Mouse (Mus musculus) liver, embryonic 13.5 days (tissue): ENCODE measurements around the gene Hoxb9. TPM values are rescaled to one million over a fixed set of nuclear protein-coding genes. Genes with fewer than 3 reads are reported as not detected.

ENCODE experiments used
- ATAC-seq: fragments of 200-750 bp; cut with Nextera tagmentation; 2 replicates; pipeline ENCODE4 v1.8.0; 2017; ENCODE audit warnings: low read depth, mild to moderate bottlenecking, moderate number of reproducible peaks, moderate library complexity
- DNase-seq: peaks from one replicate; pipeline ENCODE4 v3.0.0; 2022
- H3K27ac ChIP-seq: fragments of 300-500 bp; sonication (generic); 2 replicates; pipeline ENCODE4 v1.5.1; 2015; ENCODE audit warnings: moderate library complexity, mild to moderate bottlenecking, inconsistent platforms
- H3K27me3 ChIP-seq: fragments of 300-500 bp; sonication (generic); 2 replicates; pipeline ENCODE4 v1.6.1; 2015; ENCODE audit warnings: mild to moderate bottlenecking, inconsistent platforms
- H3K36me3 ChIP-seq: fragments of 300-500 bp; sonication (generic); 2 replicates; pipeline ENCODE4 v1.6.1; 2015; ENCODE audit warnings: mild to moderate bottlenecking, inconsistent platforms
- H3K4me1 ChIP-seq: fragments of 300-500 bp; sonication (generic); replicated peaks from 2 replicates; pipeline ENCODE4 v1.6.1; 2015; ENCODE audit warnings: inconsistent platforms
- H3K4me2 ChIP-seq: fragments of 300-500 bp; sonication (generic); 2 replicates; pipeline ENCODE4 v1.6.1; 2015; ENCODE audit warnings: inconsistent platforms, mild to moderate bottlenecking, moderate library complexity
- H3K4me3 ChIP-seq: fragments of 300-500 bp; sonication (generic); replicated peaks from 2 replicates; pipeline ENCODE4 v1.5.1; 2015; ENCODE audit warnings: mild to moderate bottlenecking, inconsistent platforms
- H3K9ac ChIP-seq: fragments of 300-500 bp; sonication (generic); 2 replicates; pipeline ENCODE4 v1.6.1; 2015; ENCODE audit warnings: mild to moderate bottlenecking, inconsistent platforms
- H3K9me3 ChIP-seq: fragments of 300-500 bp; sonication (generic); replicated peaks from 2 replicates; pipeline ENCODE4 v1.6.1; 2016; ENCODE audit warnings: inconsistent platforms
- WGBS: fragments of 180-500 bp; shearing (Covaris S2); methylation state at CpG from one replicate; pipeline ENCODE4 v1.1.7; 2015; ENCODE audit not compliant: insufficient replicate concordance; 5-methylcytosine and 5-hydroxymethylcytosine counted together
- polyA plus RNA-seq: library from polyadenylated mRNA; unstranded; fragments of >200 nt; fragmentation: Nextera tagmentation; extraction: Ambion mirVana; gene quantifications from 2 replicates; pipeline ENCODE4 v1.2.1, GENCODE M21; 2015

The Hoxb9 gene
- polyA plus RNA-seq, 1 experiment from 2014 or later: 0.06 TPM

DNA sequence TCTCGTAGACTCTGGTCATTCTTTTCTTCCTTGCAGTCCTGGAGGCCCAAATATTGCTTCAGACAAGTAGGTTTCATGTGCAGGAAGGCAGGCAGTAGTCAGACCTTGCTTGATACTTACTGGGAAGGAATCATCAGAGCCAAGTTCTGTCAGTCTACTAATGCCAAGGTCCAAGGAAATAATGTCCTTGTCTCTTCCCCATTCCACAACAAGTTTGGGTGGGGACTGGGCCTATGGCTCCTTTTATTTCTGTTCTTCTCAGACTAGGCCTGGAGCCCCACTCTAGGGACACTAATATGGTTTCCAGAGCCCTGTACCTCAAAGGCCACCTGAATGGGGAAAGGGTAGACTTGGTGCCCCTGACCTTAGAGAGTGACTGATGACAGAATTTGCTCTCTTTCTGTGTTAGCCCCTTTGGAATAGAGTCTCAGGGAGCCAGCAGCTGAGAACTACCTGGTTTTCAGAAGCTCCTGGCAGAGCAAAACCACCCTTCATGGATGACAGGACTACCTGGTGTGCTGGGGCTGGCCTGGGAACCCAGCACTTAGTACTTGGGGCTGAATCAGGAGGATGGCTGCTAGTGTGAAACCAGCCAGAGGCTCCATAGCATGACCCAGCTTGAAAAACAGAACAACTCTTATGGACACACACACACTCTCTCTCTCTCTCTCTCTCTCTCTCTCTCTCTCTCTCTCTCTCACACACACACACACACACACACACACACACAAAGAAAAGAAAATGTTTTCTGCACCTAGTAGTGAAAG lies 17.4 kb downstream of the Hoxb9 start:
- Histone ChIP-seq H3K9me3 (no peaks in the 10 kb centered on the region), H3K4me1 (peaks cover 11% of the 10 kb centered on the region), H3K27me3 (peaks cover 100% of the 10 kb centered on the region), H3K9ac (no peak overlapping the region), H3K4me3 (no peak overlapping the region), H3K4me2 (no peak overlapping the region), H3K36me3 (no peaks in the 10 kb centered on the region), H3K27ac (no peak overlapping the region)
- no peak for ATAC-seq
- 21% methylated on average over 1 of the region's 1 CpGs for WGBS
- DNase-seq: no peak

DNA sequence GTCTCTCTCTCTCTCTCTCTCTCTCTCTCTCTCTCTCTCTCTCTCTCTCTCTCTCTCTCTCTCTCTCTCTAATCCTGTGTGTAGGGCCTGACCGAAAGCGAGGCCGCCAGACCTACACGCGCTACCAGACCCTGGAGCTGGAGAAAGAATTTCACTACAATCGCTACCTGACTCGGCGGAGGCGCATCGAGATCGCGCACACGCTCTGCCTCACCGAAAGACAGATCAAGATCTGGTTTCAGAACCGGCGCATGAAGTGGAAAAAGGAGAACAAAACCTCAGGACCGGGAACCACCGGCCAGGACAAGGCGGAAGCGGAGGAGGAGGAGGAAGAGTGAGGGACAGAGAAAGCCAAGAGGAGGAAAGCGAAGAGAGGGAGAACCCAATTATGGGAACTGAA lies 18.0 kb downstream of the Hoxb9 start:
- no peaks in the 10 kb centered on the region for H3K9me3 ChIP-seq
- no peaks in the 10 kb centered on the region for H3K36me3 ChIP-seq
- WGBS: 10% methylated on average over 21 of the region's 21 CpGs
- H3K4me1 ChIP-seq: peaks cover 8% of the 10 kb centered on the region
- H3K9ac ChIP-seq: no peak overlapping the region
- no peak overlapping the region for H3K4me3 ChIP-seq
- H3K27me3 ChIP-seq: peaks cover 100% of the 10 kb centered on the region
- H3K4me2 ChIP-seq: no peak overlapping the region
- DNase-seq (no peak), ATAC-seq (no peak)
- no peak overlapping the region for H3K27ac ChIP-seq

DNA sequence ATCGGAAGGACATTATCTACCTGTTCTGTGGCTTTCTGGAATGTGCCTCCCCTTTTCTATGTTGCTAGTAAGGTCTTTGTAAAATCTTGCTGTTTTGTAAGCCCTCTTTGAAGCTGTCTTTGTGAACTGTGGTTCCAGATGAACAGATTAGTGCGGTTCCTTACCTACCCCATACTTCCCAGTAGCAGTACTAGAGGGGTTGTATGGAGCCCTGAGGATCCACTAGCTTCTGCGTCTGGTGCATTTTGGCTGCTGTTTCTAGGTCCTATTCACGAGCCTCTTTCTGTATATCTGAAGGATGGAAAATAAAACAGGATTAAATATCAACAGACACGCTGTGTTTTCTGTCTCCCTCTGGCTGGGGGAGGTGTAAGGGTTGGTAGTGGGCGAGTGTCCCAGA lies 18.6 kb downstream of the Hoxb9 start:
- Histone ChIP-seq H3K27me3 (peaks cover 100% of the 10 kb centered on the region), H3K36me3 (no peaks in the 10 kb centered on the region), H3K4me2 (no peak overlapping the region), H3K27ac (no peak overlapping the region), H3K4me3 (no peak overlapping the region), H3K4me1 (peaks cover 7% of the 10 kb centered on the region), H3K9ac (no peak overlapping the region), H3K9me3 (no peaks in the 10 kb centered on the region)
- ATAC-seq (no peak), DNase-seq (no peak)
- 28% methylated on average over 6 of the region's 6 CpGs for WGBS

DNA sequence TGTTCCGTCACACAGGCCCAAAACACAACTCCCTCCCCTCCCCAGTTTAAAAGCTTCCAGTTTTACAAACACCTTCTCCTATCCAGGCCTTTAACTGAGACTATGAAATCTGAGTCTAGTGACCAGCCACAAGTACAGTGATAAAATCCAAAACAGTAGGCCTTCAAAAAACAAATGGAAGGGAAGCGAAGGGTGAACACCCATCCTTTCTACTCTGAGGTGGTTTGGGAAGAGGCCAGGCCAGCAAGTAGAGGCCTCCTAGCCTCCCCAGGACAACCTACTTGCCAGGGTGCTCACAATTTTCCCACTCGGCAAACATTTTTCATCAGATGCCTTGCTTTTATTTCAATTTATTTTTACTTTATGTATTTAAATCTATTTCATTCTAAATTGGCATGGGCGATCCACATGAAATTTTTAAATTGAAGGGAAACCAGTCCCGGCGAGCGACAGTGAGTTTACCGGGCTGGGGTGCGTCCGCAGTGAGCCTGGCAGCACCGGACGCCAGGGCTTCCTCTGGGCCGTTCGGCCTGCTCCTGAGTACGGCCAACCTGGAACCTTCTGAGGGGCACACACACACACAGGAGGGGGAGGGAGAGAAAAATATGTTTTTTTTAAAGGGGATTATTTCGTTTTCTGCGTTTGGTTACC lies 19.6 kb downstream of the Hoxb9 start:
- no peaks in the 10 kb centered on the region for H3K9me3 ChIP-seq
- H3K27ac ChIP-seq: no peak overlapping the region
- peaks cover 7% of the 10 kb centered on the region for H3K4me1 ChIP-seq
- H3K4me3 ChIP-seq: no peak overlapping the region
- 26% methylated on average over 17 of the region's 17 CpGs for WGBS
- H3K36me3 ChIP-seq: no peaks in the 10 kb centered on the region
- ATAC-seq (no peak), DNase-seq (no peak)
- peaks cover 100% of the 10 kb centered on the region for H3K27me3 ChIP-seq
- H3K4me2 ChIP-seq: no peak overlapping the region
- H3K9ac ChIP-seq: no peak overlapping the region

DNA sequence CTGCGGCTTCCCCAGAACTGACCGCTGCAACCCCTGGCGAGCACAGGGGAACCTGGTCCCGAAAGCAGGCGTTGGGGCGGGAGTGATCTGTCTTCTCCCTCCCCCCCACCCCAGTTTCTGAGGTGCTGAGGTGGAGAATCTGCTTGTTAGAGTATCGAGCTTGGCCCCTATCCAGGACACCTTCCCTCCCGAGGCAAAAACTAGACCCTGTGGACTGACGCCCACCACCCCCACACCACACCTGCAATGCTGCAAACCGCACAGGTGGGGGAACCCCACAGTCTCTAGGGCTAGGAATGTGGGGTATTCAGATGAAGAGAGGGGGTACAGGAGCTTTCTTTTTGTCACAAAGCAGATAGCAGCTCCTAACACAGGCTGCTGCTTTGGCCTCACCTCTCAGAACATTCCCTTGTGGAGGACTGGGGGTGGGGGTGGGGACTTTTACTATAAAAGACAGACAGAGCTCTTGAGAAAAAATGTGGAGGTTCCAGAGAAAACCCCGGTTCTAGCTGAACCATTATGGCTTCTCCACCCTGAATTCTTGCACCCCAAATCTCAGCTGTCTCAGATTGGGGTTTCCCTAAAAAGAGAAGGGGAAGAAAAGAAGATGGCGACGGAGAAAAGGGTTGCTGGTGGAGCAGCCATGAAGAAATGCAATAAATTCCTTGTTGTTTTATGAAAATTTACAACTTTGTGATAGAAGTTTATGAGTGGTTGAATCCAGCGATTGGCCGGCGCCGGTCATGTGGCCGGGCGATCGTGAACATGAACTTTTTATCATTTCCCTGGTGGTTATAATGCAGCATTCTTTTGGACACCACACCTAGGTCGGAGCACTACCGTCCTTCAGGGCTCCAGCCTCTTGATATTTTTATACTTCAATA lies 20.7 kb downstream of the Hoxb9 start, which contains the start of gene Hoxb6:
Hoxb6 (plus strand) TSS at position 796 of the 884 bp plus-strand sequence.
- Histone ChIP-seq H3K4me3 (no peak within 1 kb of the TSS), H3K27ac (no peak within 1 kb of the TSS), H3K4me1 (no peaks in the 10 kb centered on the region), H3K9ac (no peak within 1 kb of the TSS), H3K27me3 (peaks cover 100% of the 10 kb centered on the region), H3K36me3 (no peaks in the 10 kb centered on the region), H3K4me2 (no peak within 1 kb of the TSS), H3K9me3 (no peaks in the 10 kb centered on the region)
- ATAC-seq (no peak), DNase-seq (no peak)
- 6% methylated on average over 22 of the region's 22 CpGs for WGBS

DNA sequence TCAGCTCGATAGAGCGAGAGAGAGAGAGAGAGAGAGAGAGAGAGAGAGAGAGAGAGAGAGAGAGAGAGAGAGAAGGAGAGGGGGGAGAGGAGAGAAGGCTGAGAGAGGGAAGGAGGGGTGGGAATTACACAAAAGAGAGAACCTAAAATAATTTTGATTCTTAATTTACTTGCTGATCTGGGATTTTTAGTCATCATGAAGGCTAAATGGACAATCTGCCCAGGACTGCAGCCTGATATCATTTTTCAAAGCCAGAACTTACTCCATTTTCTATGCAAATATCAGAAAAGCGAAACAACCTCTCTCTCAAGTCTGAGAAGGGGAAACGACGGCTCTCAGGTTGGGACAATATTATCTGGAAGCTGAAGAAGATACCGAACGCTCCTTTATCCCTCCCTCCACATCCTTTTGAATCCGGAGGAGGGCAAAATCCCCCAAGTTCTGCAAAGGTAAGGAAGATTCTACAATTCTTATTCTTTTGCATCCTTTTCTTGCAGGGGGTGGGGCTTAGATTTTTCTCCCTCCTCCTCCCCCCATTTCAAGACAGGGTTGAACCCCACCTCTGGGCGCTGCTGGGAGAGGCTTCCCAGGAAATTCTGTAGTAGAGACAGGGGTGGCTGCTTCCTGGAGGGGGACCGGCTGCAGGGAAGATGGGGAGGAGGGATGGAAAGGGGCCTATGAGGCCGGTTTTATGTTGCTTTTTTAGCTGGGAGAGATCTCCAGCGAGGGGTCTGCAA lies 21.5 kb downstream of the Hoxb9 start:
- no peak overlapping the region for H3K4me3 ChIP-seq
- no peak overlapping the region for H3K9ac ChIP-seq
- no peaks in the 10 kb centered on the region for H3K36me3 ChIP-seq
- H3K27me3 ChIP-seq: peaks cover 100% of the 10 kb centered on the region
- no peak for DNase-seq
- no peak overlapping the region for H3K27ac ChIP-seq
- no peaks in the 10 kb centered on the region for H3K4me1 ChIP-seq
- no peaks in the 10 kb centered on the region for H3K9me3 ChIP-seq
- H3K4me2 ChIP-seq: no peak overlapping the region
- no peak for ATAC-seq
- 3% methylated on average over 12 of the region's 12 CpGs for WGBS

DNA sequence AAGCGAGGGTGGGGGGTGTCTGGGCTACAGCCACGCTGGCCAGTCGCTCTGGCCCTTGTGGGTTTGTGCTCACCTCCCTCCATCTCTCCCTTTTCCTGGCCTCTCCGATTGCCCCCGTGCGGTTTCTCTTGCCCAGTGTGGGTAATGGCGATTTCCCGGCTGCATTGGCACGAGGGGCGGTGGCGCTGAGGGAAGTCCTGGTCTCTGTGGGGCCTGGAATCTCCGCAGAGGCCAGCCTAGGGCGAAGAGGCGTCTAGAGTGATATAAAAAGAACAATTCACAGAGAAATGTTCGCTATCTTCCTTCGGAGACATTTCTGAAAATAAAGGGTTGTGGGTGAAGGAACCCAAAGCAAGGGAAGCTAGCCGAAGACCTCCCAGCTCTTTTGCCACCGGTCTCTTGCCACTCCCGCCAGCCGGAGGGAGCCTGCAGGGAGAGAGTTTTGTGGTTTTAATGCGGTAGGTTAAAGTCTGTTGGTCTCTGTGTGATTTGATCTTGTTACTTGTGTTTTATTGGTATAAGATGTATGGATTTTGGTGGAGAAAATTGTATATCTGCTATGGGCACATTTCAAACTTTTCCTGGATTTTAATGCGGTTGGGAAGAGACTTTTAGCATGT lies 22.2 kb downstream of the Hoxb9 start:
- Histone ChIP-seq H3K27me3 (peaks cover 100% of the 10 kb centered on the region), H3K9ac (no peak overlapping the region), H3K9me3 (no peaks in the 10 kb centered on the region), H3K4me2 (no peak overlapping the region), H3K27ac (no peak overlapping the region), H3K4me1 (no peaks in the 10 kb centered on the region), H3K36me3 (no peaks in the 10 kb centered on the region), H3K4me3 (no peak overlapping the region)
- ATAC-seq: no peak
- 2% methylated on average over 22 of the region's 22 CpGs for WGBS
- no peak for DNase-seq

DNA sequence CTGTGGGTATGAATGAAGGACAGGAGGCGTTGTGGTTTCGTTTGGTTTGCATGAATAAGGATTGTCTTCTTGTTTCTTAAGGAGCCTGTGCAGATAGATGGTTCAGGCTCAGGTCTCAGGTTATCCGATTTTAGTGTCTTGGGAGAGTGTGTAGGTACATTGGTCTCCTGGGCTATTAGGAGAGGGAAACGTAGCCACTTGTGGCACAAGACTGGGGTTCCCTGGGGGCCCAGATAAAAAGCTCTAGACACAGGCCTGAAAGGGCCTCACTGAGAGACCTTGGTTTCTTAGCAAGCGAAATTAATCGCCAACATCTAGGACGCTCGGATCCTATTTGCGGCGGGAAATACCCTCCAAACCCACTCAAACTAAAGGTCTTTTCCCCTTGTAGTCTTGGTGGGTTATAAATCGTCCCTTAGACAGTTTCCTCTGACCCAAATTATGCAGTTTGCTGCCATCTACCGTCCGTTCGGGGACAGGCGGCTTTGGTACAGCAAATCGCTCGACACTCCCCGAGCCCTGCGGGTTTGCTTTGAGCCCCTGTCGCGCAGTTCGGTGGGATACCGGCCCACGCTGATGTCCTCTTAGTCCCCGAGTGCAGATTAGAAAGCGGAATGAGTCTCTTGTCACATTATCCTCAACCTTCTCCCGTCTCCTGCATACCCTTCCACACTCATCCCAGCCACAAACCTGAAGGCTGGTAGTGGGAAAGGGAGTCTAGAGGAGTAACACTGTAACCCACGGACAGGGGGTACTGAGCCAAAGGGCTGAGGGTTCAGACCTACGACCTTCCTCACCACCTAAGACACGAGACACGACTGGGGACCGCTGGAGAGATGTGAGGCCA lies 23.2 kb downstream of the Hoxb9 start:
- 2% methylated on average over 32 of the region's 32 CpGs for WGBS
- H3K9ac ChIP-seq: no peak overlapping the region
- DNase-seq (peak; percentile 23), ATAC-seq (no peak)
- H3K4me2 ChIP-seq: no peak overlapping the region
- H3K9me3 ChIP-seq: no peaks in the 10 kb centered on the region
- H3K36me3 ChIP-seq: no peaks in the 10 kb centered on the region
- H3K4me3 ChIP-seq: no peak overlapping the region
- no peaks in the 10 kb centered on the region for H3K4me1 ChIP-seq
- H3K27ac ChIP-seq: no peak overlapping the region
- peaks cover 100% of the 10 kb centered on the region for H3K27me3 ChIP-seq

DNA sequence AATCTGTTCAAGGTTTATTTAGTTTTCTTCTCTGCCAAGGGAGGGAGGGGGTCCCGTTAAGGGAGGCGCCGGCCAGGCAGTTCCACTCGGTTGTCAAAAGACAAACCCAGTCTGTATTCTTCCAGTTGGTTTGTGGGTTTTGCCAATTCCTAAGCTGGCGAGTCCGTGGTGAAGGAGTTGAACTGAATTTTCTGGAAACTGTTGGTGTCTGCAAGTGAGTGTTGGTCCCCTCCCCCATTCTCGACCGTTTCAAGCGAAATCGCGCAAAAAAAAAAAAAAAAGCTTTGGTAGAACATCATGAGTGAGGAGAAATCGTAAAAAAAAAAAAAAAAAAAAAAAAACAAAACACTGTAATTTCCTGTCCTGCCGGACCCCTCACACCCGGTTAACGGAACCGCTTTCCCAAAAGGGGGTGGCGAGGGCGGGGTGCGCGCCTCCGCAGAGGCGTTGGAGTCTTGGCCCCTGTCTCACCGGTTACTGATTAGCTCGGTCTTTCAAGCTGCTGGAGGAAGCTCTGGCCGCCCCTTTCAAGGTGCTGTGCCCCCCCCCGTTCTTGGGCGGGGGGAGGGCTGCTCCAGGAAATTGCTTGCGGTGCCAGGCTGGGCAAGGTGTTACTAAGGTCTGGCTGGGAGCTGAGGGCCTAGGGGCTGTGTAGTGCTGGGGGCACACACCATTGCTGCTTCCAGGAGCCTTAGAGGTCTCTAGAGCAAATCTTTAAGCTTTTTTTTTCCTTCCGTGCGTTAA lies 24.0 kb downstream of the Hoxb9 start:
- WGBS: under 1% methylated on average over 30 of the region's 30 CpGs
- DNase-seq (no peak), ATAC-seq (no peak)
- H3K36me3 ChIP-seq: no peaks in the 10 kb centered on the region
- H3K27me3 ChIP-seq: peaks cover 100% of the 10 kb centered on the region
- H3K9me3 ChIP-seq: no peaks in the 10 kb centered on the region
- no peak overlapping the region for H3K4me3 ChIP-seq
- H3K9ac ChIP-seq: no peak overlapping the region
- H3K4me2 ChIP-seq: no peak overlapping the region
- no peaks in the 10 kb centered on the region; the same call in 1 of the 2 replicates for H3K4me1 ChIP-seq
- H3K27ac ChIP-seq: no peak overlapping the region
